Mouse (Mus musculus) liver, postnatal 0 days (tissue): ENCODE measurements around the gene Ppm1h.

Experiments
- CTCF ChIP-seq: sonication (generic); IDR thresholded peaks from 2 replicates; pipeline ENCODE4 v1.5.1; 2016; ENCODE audit warnings: antibody characterized with exemption, low read depth
- EP300 ChIP-seq: IDR thresholded peaks from 2 replicates; pipeline ENCODE4 v1.6.1; 2016; ENCODE audit warnings: antibody characterized with exemption, low read depth, mild to moderate bottlenecking

- TF ChIP-seq CTCF (no peak), EP300 (no peak)
These were observed 19.8 kb downstream of the Ppm1h start for GRCm38 (mm10) chr10:122698347-122698746.
